Mouse (Mus musculus) CH12.LX (cell line): ENCODE results near the gene Slc47a1. TPM values are rescaled to one million over a fixed set of nuclear protein-coding genes. Genes with fewer than 3 reads are reported as not detected.

ENCODE experiments used
- DNase-seq: peaks from one replicate; pipeline ENCODE4 v3.0.0-alpha.2; 2013; ENCODE audit errors: extremely low read depth
- H3K27ac ChIP-seq: 2 replicates; pipeline ENCODE4 v1.5.1; 2012; ENCODE audit warnings: low read depth, mild to moderate bottlenecking, control low read depth, moderate library complexity; ENCODE audit not compliant: insufficient read depth
- H3K27me3 ChIP-seq: replicated peaks from 2 replicates; pipeline ENCODE3; 2012; ENCODE audit warnings: inconsistent platforms
- H3K36me3 ChIP-seq, 2 experiments: replicated peaks in 1 of 2; 2 replicates each; pipeline versions ENCODE3 to v1.6.1; 2012; ENCODE audit warnings: inconsistent platforms in 1 of 2, low read length in 1 of 2, mild to moderate bottlenecking in 1 of 2, mixed read lengths in 1 of 2, moderate library complexity in 1 of 2; ENCODE audit not compliant: control insufficient read depth in 1 of 2, insufficient read depth in 1 of 2
- H3K4me1 ChIP-seq, 2 experiments: 2 replicates each; pipeline ENCODE4 v1.6.1; 2012; ENCODE audit warnings: inconsistent platforms in 1 of 2, moderate library complexity in 1 of 2; ENCODE audit not compliant: insufficient read depth in 2 of 2, control insufficient read depth in 1 of 2
- H3K4me2 ChIP-seq: 2 replicates; pipeline ENCODE4 v1.6.1; 2012; ENCODE audit warnings: low read depth, mild to moderate bottlenecking, control low read depth; ENCODE audit not compliant: poor library complexity, insufficient read depth, severe bottlenecking
- H3K4me3 ChIP-seq, 3 experiments: fragments of 150-350 bp in 1 of 3; sonication (generic) in 1 of 3; replicated peaks in 1 of 3; 2 replicates each; pipeline versions ENCODE3 to v1.5.1; 2011 to 2012; ENCODE audit warnings: low read depth in 2 of 3, low read length in 2 of 3, mild to moderate bottlenecking in 2 of 3, moderate library complexity in 2 of 3, control low read depth in 1 of 3, improper control_type of control experiment in 1 of 3, inconsistent platforms in 1 of 3, mixed read lengths in 1 of 3; ENCODE audit not compliant: poor library complexity in 1 of 3
- H3K79me2 ChIP-seq: replicated peaks from 2 replicates; pipeline ENCODE4 v1.6.1; 2012; ENCODE audit warnings: mild to moderate bottlenecking, moderate library complexity; ENCODE audit not compliant: control insufficient read depth, poor library complexity, insufficient read depth, severe bottlenecking; ENCODE audit errors: extremely low read depth
- H3K9ac ChIP-seq: 2 replicates; pipeline ENCODE4 v1.6.1; 2012; ENCODE audit warnings: low read depth, mild to moderate bottlenecking, control low read depth, moderate library complexity; ENCODE audit not compliant: insufficient read depth
- H3K9me3 ChIP-seq: replicated peaks from 2 replicates; pipeline ENCODE3; 2012; ENCODE audit warnings: low read length, inconsistent platforms, mixed read lengths
- BHLHE40 ChIP-seq: IDR thresholded peaks from 2 replicates; pipeline ENCODE4 v1.6.1; 2011; ENCODE audit warnings: mild to moderate bottlenecking, low read depth, low read length, improper control_type of control experiment
- CHD2 ChIP-seq: IDR thresholded peaks from 2 replicates; pipeline ENCODE4 v1.6.1; 2011; ENCODE audit warnings: low read length, improper control_type of control experiment
- CTCF ChIP-seq, 2 experiments: IDR thresholded peaks in 1 of 2; conservative IDR thresholded peaks in 1 of 2; 2 replicates each; pipeline ENCODE4 v1.5.1; 2011 to 2012; ENCODE audit warnings: low read depth in 2 of 2, low read length in 2 of 2, improper control_type of control experiment in 1 of 2, inconsistent platforms in 1 of 2, mild to moderate bottlenecking in 1 of 2, moderate library complexity in 1 of 2
- E2F4 ChIP-seq: IDR thresholded peaks from 2 replicates; pipeline ENCODE4 v1.6.1; 2011; ENCODE audit warnings: low read depth, low read length, improper control_type of control experiment; ENCODE audit not compliant: insufficient replicate concordance
- ELF1 ChIP-seq: IDR thresholded peaks from 2 replicates; pipeline ENCODE4 v1.6.1; 2014; ENCODE audit warnings: low read depth, mild to moderate bottlenecking, inconsistent platforms, low read length, improper control_type of control experiment
- EP300 ChIP-seq: IDR thresholded peaks from 2 replicates; pipeline ENCODE4 v1.6.1; 2011; ENCODE audit warnings: low read length, improper control_type of control experiment
- GABPA ChIP-seq: IDR thresholded peaks from 2 replicates; pipeline ENCODE4 v1.6.1; 2012; ENCODE audit warnings: low read depth, low read length, improper control_type of control experiment, inconsistent platforms; ENCODE audit not compliant: insufficient replicate concordance
- HCFC1 ChIP-seq: IDR thresholded peaks from 2 replicates; pipeline ENCODE4 v1.6.1; 2012; ENCODE audit warnings: low read depth, mild to moderate bottlenecking, inconsistent platforms, low read length, improper control_type of control experiment
- IRF4 ChIP-seq: IDR thresholded peaks from 2 replicates; pipeline ENCODE4 v1.6.1; 2014; ENCODE audit warnings: low read depth, mild to moderate bottlenecking, inconsistent platforms, low read length, improper control_type of control experiment
- JUN ChIP-seq: IDR thresholded peaks from 2 replicates; pipeline ENCODE4 v1.6.1; 2011; ENCODE audit warnings: low read depth, mild to moderate bottlenecking, low read length, improper control_type of control experiment, moderate library complexity; ENCODE audit not compliant: insufficient read depth
- JUND ChIP-seq: conservative IDR thresholded peaks from 2 replicates; pipeline ENCODE4 v1.6.1; 2011; ENCODE audit warnings: low read depth, low read length, improper control_type of control experiment
- KAT2A ChIP-seq: IDR thresholded peaks from 2 replicates; pipeline ENCODE4 v1.6.1; 2012; ENCODE audit warnings: low read length, improper control_type of control experiment, inconsistent platforms; ENCODE audit not compliant: insufficient replicate concordance
- MAFK ChIP-seq: IDR thresholded peaks from 2 replicates; pipeline ENCODE4 v1.6.1; 2011; ENCODE audit warnings: low read length, improper control_type of control experiment; ENCODE audit not compliant: insufficient replicate concordance
- MAX ChIP-seq: IDR thresholded peaks from 2 replicates; pipeline ENCODE4 v1.6.1; 2011; ENCODE audit warnings: low read length, improper control_type of control experiment
- MEF2A ChIP-seq: IDR thresholded peaks from 2 replicates; pipeline ENCODE4 v1.6.1; 2014; ENCODE audit warnings: low read depth, mild to moderate bottlenecking, inconsistent platforms, low read length, improper control_type of control experiment, borderline replicate concordance
- MXI1 ChIP-seq: IDR thresholded peaks from 2 replicates; pipeline ENCODE4 v1.6.1; 2011; ENCODE audit warnings: mild to moderate bottlenecking, low read depth, low read length, improper control_type of control experiment
- PAX5 ChIP-seq: IDR thresholded peaks from 2 replicates; pipeline ENCODE4 v1.6.1; 2012; ENCODE audit warnings: low read length, inconsistent platforms, mixed read lengths
- POLR2AphosphoS2 ChIP-seq: IDR thresholded peaks from 2 replicates; pipeline ENCODE4 v1.6.1; 2011; ENCODE audit warnings: low read depth, low read length, improper control_type of control experiment
- SIN3A ChIP-seq: IDR thresholded peaks from 2 replicates; pipeline ENCODE4 v1.6.1; 2012; ENCODE audit warnings: low read length, improper control_type of control experiment, inconsistent platforms
- TBP ChIP-seq: conservative IDR thresholded peaks from 2 replicates; pipeline ENCODE4 v1.6.1; 2011; ENCODE audit warnings: low read depth, low read length, improper control_type of control experiment
- USF1 ChIP-seq: IDR thresholded peaks from 2 replicates; pipeline ENCODE4 v1.6.1; 2014; ENCODE audit warnings: low read depth, mild to moderate bottlenecking, inconsistent platforms, low read length, improper control_type of control experiment
- USF2 ChIP-seq: conservative IDR thresholded peaks from 2 replicates; pipeline ENCODE4 v1.6.1; 2011; ENCODE audit warnings: low read depth, low read length, improper control_type of control experiment
- dilution Hi-C: fragments of 300-500 bp; cut with MboI; formaldehyde crosslinking; loops from 2 replicates; pipeline ENCODE4 v1.14.3; 2020; ENCODE audit warnings: low sequenced_read_pairs; ENCODE audit not compliant: extremely low pct_unique_long_range_greater_than_20kb, extremely low pct_ligation_motif_present
- in situ Hi-C: fragments of 300-500 bp; cut with MboI; formaldehyde crosslinking; loops from 3 replicates; pipeline ENCODE4 v1.14.3; 2019; ENCODE audit warnings: low sequenced_read_pairs, low pct_ligation_motif_present, low pct_unique_long_range_greater_than_20kb, mixed read lengths
- polyA plus RNA-seq: library from polyadenylated mRNA; unstranded; fragments of >175 nt; gene quantifications from 2 replicates; pipeline ENCODE4 v1.2.1, GENCODE M21; 2012; ENCODE audit warnings: low read depth; ENCODE audit not compliant: insufficient read length
- total RNA-seq, 2 experiments: library from RNA; depleted of rRNA; stranded (reverse); fragments of 300-350 nt in 1 of 2; fragments of >200 nt in 1 of 2; gene quantifications; 2 replicates each; pipeline ENCODE4 v1.2.3; 2012 to 2014

Gene Slc47a1
- total and polyA plus RNA-seq, 3 experiments = 24.3 to 46.4 (median 29.3) TPM

- Histone ChIP-seq H3K79me2 (no peaks in the 10 kb centered on the region), H3K4me2 (no peak overlapping the region), H3K36me3 (peaks cover 0 to 2% of the 10 kb centered on the region in 2 experiments), H3K4me3 (no peak overlapping the region), H3K9ac (no peak overlapping the region), H3K4me1 (peaks cover 9 to 19% of the 10 kb centered on the region in 2 experiments; a peak in 3 of 4 replicates), H3K9me3 (no peaks in the 10 kb centered on the region), H3K27me3 (peaks cover 2% of the 10 kb centered on the region), H3K27ac (no peak overlapping the region)
- dilution Hi-C loops (no loop called here), in situ Hi-C loops (no loop called here)
- TF ChIP-seq BHLHE40 = no peak
- no peak for TF ChIP-seq KAT2A
- no peak for TF ChIP-seq CTCF (conservative IDR thresholded peaks at IDR 0.05 in 1 of 2, IDR thresholded peaks at IDR 0.05 in 1 of 2; ENCODE audit: low read depth in 2 of 2, low read length in 2 of 2)
- TF ChIP-seq GABPA = no peak
- no peak for TF ChIP-seq E2F4
- TF ChIP-seq JUND = no peak
- TF ChIP-seq MEF2A = no peak
- no peak for TF ChIP-seq MAX
- TF ChIP-seq MAFK = no peak
- no peak for TF ChIP-seq USF1
- no peak for TF ChIP-seq HCFC1
- no peak for TF ChIP-seq USF2
- TF ChIP-seq SIN3A = no peak
- no peak for TF ChIP-seq JUN
- TF ChIP-seq TBP = no peak
- no peak for TF ChIP-seq CHD2
- DNase-seq = no peak
These were observed 57.0 kb downstream of the Slc47a1 start for GRCm38 (mm10) chr11:61320904-61321687.

GRCm38 (mm10) chr11:61319923-61320567 lies 58.1 kb downstream of the Slc47a1 start:
- no peak overlapping the region for H3K9ac ChIP-seq
- no peaks in the 10 kb centered on the region for H3K9me3 ChIP-seq
- H3K79me2 ChIP-seq = no peaks in the 10 kb centered on the region
- in situ Hi-C loops = no loop called here
- no peak overlapping the region for H3K4me3 ChIP-seq
- TF ChIP-seq MEF2A (no peak), EP300 (no peak), ELF1 (no peak), POLR2AphosphoS2 (no peak), TBP (no peak), PAX5 (no peak), JUND (no peak), IRF4 (no peak), MXI1 (no peak), JUN (no peak), E2F4 (no peak)
- no peak for DNase-seq
- H3K4me2 ChIP-seq = no peak overlapping the region
- peaks cover 2% of the 10 kb centered on the region for H3K27me3 ChIP-seq
- H3K27ac ChIP-seq = no peak overlapping the region
- peaks cover 0 to 2% of the 10 kb centered on the region in 2 experiments for H3K36me3 ChIP-seq
- dilution Hi-C loops = no loop called here
- H3K4me1 ChIP-seq = peaks cover 9 to 19% of the 10 kb centered on the region in 2 experiments; a peak in 3 of 4 replicates
